Mouse (Mus musculus) midbrain, postnatal 0 days (tissue): ENCODE results near the gene Hbp1. TPM values are rescaled to one million over a fixed set of nuclear protein-coding genes. Genes with fewer than 3 reads are reported as not detected.

Source experiments
- ATAC-seq: fragments of 200-750 bp; cut with Nextera tagmentation; 2 replicates; pipeline ENCODE4 v1.8.0; 2017; ENCODE audit warnings: moderate number of reproducible peaks, mild to moderate bottlenecking, moderate TSS enrichment, moderate library complexity; ENCODE audit not compliant: low FRiP score
- DNase-seq: peaks from one replicate; pipeline ENCODE4 v3.0.0-alpha.2; 2015; ENCODE audit warnings: low spot score
- H3K27ac ChIP-seq: fragments of 300-500 bp; sonication (generic); 2 replicates; pipeline ENCODE4 v1.5.1; 2014; ENCODE audit warnings: low read depth, mild to moderate bottlenecking, low read length, mixed read lengths
- H3K27me3 ChIP-seq: fragments of 300-500 bp; sonication (generic); 2 replicates; pipeline ENCODE4 v1.6.1; 2014; ENCODE audit warnings: low read length, control low read depth, mixed read lengths; ENCODE audit not compliant: insufficient read depth
- H3K36me3 ChIP-seq: fragments of 300-500 bp; sonication (generic); 2 replicates; pipeline ENCODE4 v1.6.1; 2014; ENCODE audit warnings: low read length, control low read depth, mixed read lengths; ENCODE audit not compliant: insufficient read depth
- H3K4me1 ChIP-seq: fragments of 300-500 bp; sonication (generic); 2 replicates; pipeline ENCODE4 v1.6.1; 2014; ENCODE audit warnings: mild to moderate bottlenecking, control low read depth, antibody characterized with exemption, low read length, mixed read lengths; ENCODE audit not compliant: insufficient read depth
- H3K4me2 ChIP-seq: fragments of 300-500 bp; sonication (generic); 2 replicates; pipeline ENCODE4 v1.6.1; 2014; ENCODE audit warnings: low read depth, mild to moderate bottlenecking, low read length, mixed read lengths; ENCODE audit not compliant: poor library complexity, severe bottlenecking
- H3K4me3 ChIP-seq: fragments of 300-500 bp; sonication (generic); 2 replicates; pipeline ENCODE4 v1.5.1; 2014; ENCODE audit warnings: low read depth, mild to moderate bottlenecking, low read length, moderate library complexity
- H3K9ac ChIP-seq: fragments of 300-500 bp; sonication (generic); replicated peaks from 2 replicates; pipeline ENCODE4 v1.6.1; 2014; ENCODE audit warnings: mild to moderate bottlenecking, low read length, moderate library complexity, mixed read lengths; ENCODE audit not compliant: poor library complexity, severe bottlenecking
- H3K9me3 ChIP-seq: fragments of 300-500 bp; sonication (generic); 2 replicates; pipeline ENCODE4 v1.6.1; 2016; ENCODE audit warnings: low read length, control low read depth
- CTCF ChIP-seq: IDR thresholded peaks from 2 replicates; pipeline ENCODE4 v1.5.1; 2016; ENCODE audit warnings: antibody characterized with exemption, mild to moderate bottlenecking
- WGBS: fragments of 180-500 bp; shearing (Covaris S2); extraction: QIAGEN DNeasy Blood & Tissue Kit; methylation state at CpG from one replicate; pipeline ENCODE4 v1.1.7; 2014; 5-methylcytosine and 5-hydroxymethylcytosine counted together
- polyA plus RNA-seq: library from polyadenylated mRNA; unstranded; fragments of >200 nt; fragmentation: Nextera tagmentation; extraction: Ambion mirVana; gene quantifications from 2 replicates; pipeline ENCODE4 v1.2.1, GENCODE M21; 2015
- total RNA-seq: library from RNA; depleted of rRNA; stranded (reverse); fragments of >200 nt; gene quantifications from 2 replicates; pipeline ENCODE4 v1.2.3, GENCODE M21; 2014

Hbp1 gene
- total and polyA plus RNA-seq, 2 experiments from 2014 or later: 25.4 to 34.4 TPM

- Histone ChIP-seq H3K4me1 (no peaks in the 10 kb centered on the region), H3K27me3 (no peaks in the 10 kb centered on the region), H3K9ac (no peak overlapping the region), H3K4me2 (no peak overlapping the region), H3K36me3 (peaks cover 9% of the 10 kb centered on the region; the same call in 1 of the 2 replicates), H3K27ac (no peak overlapping the region), H3K9me3 (no peaks in the 10 kb centered on the region), H3K4me3 (no peak overlapping the region)
- no peak for TF ChIP-seq CTCF
- WGBS: 83% methylated on average over 4 of the region's 4 CpGs
- ATAC-seq (no peak), DNase-seq (no peak)
These were observed 16.1 kb upstream of the Hbp1 start for GRCm38 (mm10) chr12:31966405-31966804.

DNA sequence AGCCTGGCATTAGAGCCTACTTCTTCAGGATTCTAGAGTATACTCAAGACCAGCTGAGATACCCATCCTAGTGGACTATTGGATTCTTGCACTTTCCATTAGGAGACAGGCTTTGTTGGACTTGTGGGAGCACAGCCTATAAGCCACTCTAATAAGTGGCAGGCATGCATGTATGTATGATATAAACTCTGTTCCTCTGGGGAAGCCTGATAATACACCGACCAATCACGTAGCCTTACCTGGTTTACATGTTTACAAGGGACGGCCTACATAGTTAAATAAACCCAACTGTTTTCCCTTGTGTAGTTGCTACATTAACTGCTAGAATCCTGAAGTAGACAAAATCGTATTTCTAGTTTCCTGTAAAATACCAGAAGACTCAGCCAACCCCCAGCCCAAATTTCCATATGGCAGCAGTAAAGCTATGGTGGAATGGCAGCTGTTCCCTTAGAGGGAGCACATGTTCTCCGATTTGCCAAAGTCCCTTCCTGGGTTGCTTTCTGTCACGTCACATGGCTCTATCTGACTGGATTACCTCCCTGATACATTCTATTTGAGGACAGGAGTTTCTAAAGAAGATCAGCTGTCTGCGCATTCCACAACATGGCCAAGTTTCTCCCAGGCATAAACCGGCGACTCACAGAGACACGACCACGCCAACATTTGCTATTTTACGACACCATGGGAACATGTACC is 15.3 kb upstream of the Hbp1 start:
- Histone ChIP-seq H3K9ac (no peak overlapping the region), H3K4me1 (no peaks in the 10 kb centered on the region), H3K36me3 (peaks cover 5% of the 10 kb centered on the region; the same call in 1 of the 2 replicates), H3K27ac (no peak overlapping the region), H3K4me2 (no peak overlapping the region), H3K9me3 (no peaks in the 10 kb centered on the region), H3K27me3 (no peaks in the 10 kb centered on the region), H3K4me3 (no peak overlapping the region)
- no peak for DNase-seq
- no peak for ATAC-seq
- 90% methylated on average over 12 of the region's 12 CpGs for WGBS
- TF ChIP-seq CTCF: no peak

- peak; percentile 6; the same call in 1 of the 2 replicates for ATAC-seq
- H3K27ac ChIP-seq: no peak overlapping the region
- H3K4me1 ChIP-seq: no peaks in the 10 kb centered on the region
- H3K9me3 ChIP-seq: no peaks in the 10 kb centered on the region
- DNase-seq: no peak
- H3K4me2 ChIP-seq: no peak overlapping the region
- 80% methylated on average over 6 of the region's 6 CpGs for WGBS
- peaks cover 5% of the 10 kb centered on the region; the same call in 1 of the 2 replicates for H3K36me3 ChIP-seq
- H3K27me3 ChIP-seq: no peaks in the 10 kb centered on the region
- TF ChIP-seq CTCF: no peak
- H3K4me3 ChIP-seq: no peak overlapping the region
- H3K9ac ChIP-seq: no peak overlapping the region
These were observed 13.7 kb upstream of the Hbp1 start for GRCm38 (mm10) chr12:31964074-31964473.

- no peaks in the 10 kb centered on the region for H3K4me1 ChIP-seq
- H3K9me3 ChIP-seq: no peaks in the 10 kb centered on the region
- H3K27me3 ChIP-seq: no peaks in the 10 kb centered on the region
- no peak overlapping the region for H3K4me3 ChIP-seq
- DNase-seq (no peak), ATAC-seq (no peak)
- no peak overlapping the region for H3K27ac ChIP-seq
- peaks cover 6% of the 10 kb centered on the region; the same call in 1 of the 2 replicates for H3K36me3 ChIP-seq
- no peak for TF ChIP-seq CTCF
- no peak overlapping the region for H3K4me2 ChIP-seq
- no peak overlapping the region for H3K9ac ChIP-seq
- 87% methylated on average over 4 of the region's 4 CpGs for WGBS
These were observed 5.5 kb upstream of the Hbp1 start for GRCm38 (mm10) chr12:31955843-31956242.

GRCm38 (mm10) chr12:31950659-31951031 is 310 bp upstream of the Hbp1 start:
- TF ChIP-seq CTCF: no peak
- H3K9me3 ChIP-seq: no peaks in the 10 kb centered on the region
- DNase-seq (no peak), ATAC-seq (no peak)
- H3K27ac ChIP-seq: peak overlapping the region; percentile 57; the same call in 1 of the 2 replicates
- no peaks in the 10 kb centered on the region for H3K27me3 ChIP-seq
- peak overlapping the region; percentile 76 for H3K4me2 ChIP-seq
- WGBS: 2% methylated on average over 9 of the region's 9 CpGs
- no peak overlapping the region for H3K9ac ChIP-seq
- H3K4me1 ChIP-seq: no peaks in the 10 kb centered on the region
- no peaks in the 10 kb centered on the region for H3K36me3 ChIP-seq
- peak overlapping the region; percentile 91 for H3K4me3 ChIP-seq

DNA sequence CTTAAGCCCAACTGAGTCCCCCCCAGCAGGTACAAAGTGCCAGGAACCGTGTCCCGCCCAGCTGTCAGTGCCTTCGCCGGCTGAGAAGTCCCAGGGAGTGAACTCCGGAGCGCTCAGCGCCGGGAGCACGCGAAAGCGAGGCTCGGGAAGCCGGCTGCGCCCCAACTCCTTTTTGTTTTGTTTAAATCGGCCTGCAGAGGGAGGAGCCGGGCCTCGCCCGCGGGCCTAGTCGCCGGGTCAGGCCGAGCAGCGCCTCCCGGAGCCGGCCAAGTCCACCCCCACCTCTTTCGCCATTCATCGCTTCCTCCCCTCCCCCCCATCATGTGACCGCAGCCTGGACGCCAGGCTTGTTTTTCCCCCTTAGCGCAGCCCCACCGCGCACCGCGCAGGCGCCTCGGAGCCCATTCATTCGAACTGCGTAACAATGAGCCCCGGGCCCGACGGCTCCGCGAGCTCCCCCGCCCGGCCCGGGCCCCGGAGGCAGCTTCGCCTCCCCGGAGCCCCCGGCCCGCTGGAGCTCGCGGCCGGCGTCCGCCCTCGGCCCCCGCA is 1.1 kb downstream of the Hbp1 start:
- peak; percentile 77 for ATAC-seq

More for the DNA sequence above, 1.1 kb downstream of the Hbp1 start:
- peak overlapping the region; percentile 95 for H3K27ac ChIP-seq
- peak; percentile 96 for DNase-seq
- H3K4me2 ChIP-seq: peak overlapping the region; percentile 64
- no peaks in the 10 kb centered on the region for H3K4me1 ChIP-seq
- H3K27me3 ChIP-seq: no peaks in the 10 kb centered on the region
- H3K36me3 ChIP-seq: no peaks in the 10 kb centered on the region
- peak overlapping the region; percentile 86 for H3K9ac ChIP-seq
- peak overlapping the region; percentile 91 for H3K4me3 ChIP-seq
- TF ChIP-seq CTCF: peak; percentile 48
- WGBS: 0% methylated on average over 36 of the region's 58 CpGs
- H3K9me3 ChIP-seq: no peaks in the 10 kb centered on the region
